Mouse (Mus musculus) small intestine, adult 2 months (tissue): ENCODE data around the gene D830030K20Rik. TPM values are rescaled to one million over a fixed set of nuclear protein-coding genes. Genes with fewer than 3 reads are reported as not detected.
"Not testable (repeated sequence)": the region's sequence is repeated elsewhere in the genome, so short reads cannot be mapped to it uniquely, and the experiment has no call there.

Experiments
- H3K27ac ChIP-seq: fragments of 200-500 bp; 2 replicates; pipeline ENCODE4 v1.5.1; 2012; ENCODE audit warnings: low read depth, low read length, control low read depth, inconsistent platforms; ENCODE audit not compliant: insufficient read depth
- H3K27me3 ChIP-seq: fragments of 200-500 bp; 2 replicates; pipeline ENCODE4 v1.6.1; 2012; ENCODE audit warnings: mild to moderate bottlenecking, moderate library complexity, low read length, inconsistent platforms; ENCODE audit not compliant: control insufficient read depth, insufficient read depth
- H3K36me3 ChIP-seq: fragments of 200-500 bp; 2 replicates; pipeline ENCODE4 v1.6.1; 2012; ENCODE audit warnings: mild to moderate bottlenecking, low read length, control low read depth, inconsistent platforms; ENCODE audit not compliant: control insufficient read depth, insufficient read depth
- H3K4me1 ChIP-seq: fragments of 200-500 bp; 2 replicates; pipeline ENCODE4 v1.6.1; 2012; ENCODE audit warnings: low read length, inconsistent platforms, mixed read lengths; ENCODE audit not compliant: control insufficient read depth, insufficient read depth, insufficient read length
- H3K4me3 ChIP-seq: fragments of 200-500 bp; 2 replicates; pipeline ENCODE4 v1.5.1; 2012; ENCODE audit warnings: low read depth, mild to moderate bottlenecking, control low read depth, inconsistent platforms, low read length, moderate library complexity
- WGBS: fragments of 180-500 bp; shearing (Covaris S2); methylation state at CpG from one replicate; pipeline ENCODE4 v1.1.7; 2018; 5-methylcytosine and 5-hydroxymethylcytosine counted together
- polyA plus RNA-seq: library from polyadenylated mRNA; depleted of rRNA; stranded (reverse); fragments of >200 nt; gene quantifications from 2 replicates; pipeline ENCODE4 v1.2.3, GENCODE M21; 2012; rRNA removed

Gene D830030K20Rik
- 0.08 TPM in 1 of 2 replicates, not detected in the other for polyA plus RNA-seq

DNA sequence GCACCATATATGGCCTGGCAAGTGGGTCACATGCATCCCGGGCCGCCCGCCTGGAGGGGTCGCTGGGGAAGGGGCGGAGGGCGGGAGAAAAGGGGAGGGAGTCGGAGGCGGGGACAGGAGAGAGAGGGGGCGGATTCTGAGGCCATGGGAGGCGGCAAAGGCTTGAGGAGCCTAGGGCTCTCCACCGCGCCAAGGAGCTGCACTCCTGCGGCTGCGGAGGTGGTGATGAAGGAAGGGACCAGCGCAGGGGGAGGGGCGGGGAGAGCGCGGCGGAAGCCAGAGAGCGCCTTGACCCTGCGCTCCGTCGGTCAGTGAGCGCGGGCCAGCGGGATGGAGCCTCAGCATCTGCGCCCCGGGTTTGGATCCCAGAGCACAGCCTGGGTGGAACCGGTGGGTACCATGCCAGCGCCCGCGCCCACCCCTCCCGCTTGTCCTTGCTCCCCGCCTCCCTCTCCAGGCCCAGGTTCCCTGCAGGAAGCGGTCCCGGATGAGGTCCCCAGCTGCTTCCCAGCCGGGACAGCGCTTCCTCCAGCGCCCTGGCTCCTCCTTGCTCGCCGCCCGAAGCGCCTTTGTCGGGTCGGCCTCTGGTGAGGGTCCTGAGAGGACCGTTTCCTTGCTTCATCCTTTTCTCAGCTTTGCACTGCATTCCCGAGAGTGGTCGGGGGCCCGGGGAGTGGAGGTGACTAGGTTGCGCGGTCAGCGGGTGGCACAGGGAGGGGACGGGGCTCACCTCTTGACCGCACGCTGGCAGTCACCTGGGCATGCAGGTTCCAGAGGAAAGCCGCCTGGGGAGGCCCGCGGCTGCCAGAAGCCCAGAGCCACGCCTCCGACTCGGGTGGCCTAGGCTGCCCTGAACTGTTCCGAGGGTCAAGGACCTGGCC is at the start of gene D830030K20Rik:
Gene D830030K20Rik, plus strand, starts transcription at position 217 of the 881 bp plus-strand sequence.
- under 1% methylated on average over 25 of the region's 62 CpGs for WGBS
- not testable (repeated sequence) for H3K36me3 ChIP-seq, H3K27me3 ChIP-seq, H3K4me1 ChIP-seq, H3K27ac ChIP-seq
- peak within 1 kb of the TSS; percentile 36; the same call in 1 of the 2 replicates for H3K4me3 ChIP-seq

- H3K4me3 ChIP-seq, H3K4me1 ChIP-seq, H3K27me3 ChIP-seq, H3K36me3 ChIP-seq, H3K27ac ChIP-seq: not testable (repeated sequence)
- WGBS: no CpG with 5 or more reads among the region's 2 CpGs
These were observed 20.3 kb upstream of the D830030K20Rik start, which contains the start of gene Gm5795 for GRCm38 (mm10) chr14:3187955-3188354. TSS of gene Gm5795 (plus strand) at chr14:3188255.

GRCm38 (mm10) chr14:3209367-3209766 is 1.1 kb downstream of the D830030K20Rik start:
- not testable (repeated sequence) for H3K4me3 ChIP-seq, H3K27ac ChIP-seq, H3K4me1 ChIP-seq, H3K36me3 ChIP-seq, H3K27me3 ChIP-seq
- 8% methylated on average over 9 of the region's 11 CpGs for WGBS

DNA sequence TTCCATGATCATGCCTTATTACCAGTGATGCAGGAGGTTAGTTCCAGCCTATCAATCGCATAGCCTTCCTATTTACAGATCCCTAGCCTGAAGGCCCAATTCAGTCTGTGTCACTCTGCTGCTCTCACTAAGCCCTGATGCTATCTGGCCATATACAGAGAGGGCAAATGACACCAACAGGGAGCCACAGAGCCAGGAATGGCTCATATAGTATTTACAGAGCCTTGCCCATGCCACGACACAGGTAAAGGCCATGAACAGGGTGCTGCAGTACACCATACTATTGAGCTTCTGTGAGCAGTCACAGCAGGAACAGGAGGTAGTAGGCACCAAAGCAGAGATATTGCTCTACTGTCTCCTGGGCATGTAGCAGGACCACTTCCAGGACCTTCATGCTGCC is 54.2 kb downstream of the D830030K20Rik start:
- not testable (repeated sequence) for H3K27ac ChIP-seq, H3K27me3 ChIP-seq, H3K36me3 ChIP-seq, H3K4me3 ChIP-seq, H3K4me1 ChIP-seq
- 79% methylated on average over 2 of the region's 2 CpGs for WGBS

Other genes with a start within 250 kb of the D830030K20Rik start
- not detected in 2 replicates for gene Gm2888, start 178.5 kb upstream of the D830030K20Rik start, polyA plus RNA-seq
- not detected in 2 replicates for gene Gm2897, start 159.2 kb upstream of the D830030K20Rik start, polyA plus RNA-seq
- not detected in 2 replicates for gene Gm10340, start 74.5 kb upstream of the D830030K20Rik start, polyA plus RNA-seq
- not detected in 2 replicates for gene Gm5795, start 20.2 kb upstream of the D830030K20Rik start, polyA plus RNA-seq
- not detected in 2 replicates for gene Gm2956, start 124.1 kb downstream of the D830030K20Rik start, polyA plus RNA-seq
- not detected in 2 replicates for gene Gm10413, start 186.6 kb downstream of the D830030K20Rik start, polyA plus RNA-seq
- gene Gm10409, start 204.1 kb downstream of the D830030K20Rik start, polyA plus RNA-seq: not detected in 2 replicates
- gene Gm3005, start 219.6 kb downstream of the D830030K20Rik start, polyA plus RNA-seq: not detected in 2 replicates
- not detected in 2 replicates for gene Gm10408, start 240.9 kb downstream of the D830030K20Rik start, polyA plus RNA-seq